Mouse (Mus musculus) heart, adult 9 months (tissue): ENCODE data around the gene Pitpnm3.
A peak's percentile ranks its signal among the peaks of the same experiment; 100 is the strongest.

Experiments
- DNase-seq, 2 experiments: peaks; one replicate each; pipeline ENCODE4 v3.0.0; 2022; ENCODE audit warnings: low spot score in 2 of 2

Gene Pitpnm3

DNA sequence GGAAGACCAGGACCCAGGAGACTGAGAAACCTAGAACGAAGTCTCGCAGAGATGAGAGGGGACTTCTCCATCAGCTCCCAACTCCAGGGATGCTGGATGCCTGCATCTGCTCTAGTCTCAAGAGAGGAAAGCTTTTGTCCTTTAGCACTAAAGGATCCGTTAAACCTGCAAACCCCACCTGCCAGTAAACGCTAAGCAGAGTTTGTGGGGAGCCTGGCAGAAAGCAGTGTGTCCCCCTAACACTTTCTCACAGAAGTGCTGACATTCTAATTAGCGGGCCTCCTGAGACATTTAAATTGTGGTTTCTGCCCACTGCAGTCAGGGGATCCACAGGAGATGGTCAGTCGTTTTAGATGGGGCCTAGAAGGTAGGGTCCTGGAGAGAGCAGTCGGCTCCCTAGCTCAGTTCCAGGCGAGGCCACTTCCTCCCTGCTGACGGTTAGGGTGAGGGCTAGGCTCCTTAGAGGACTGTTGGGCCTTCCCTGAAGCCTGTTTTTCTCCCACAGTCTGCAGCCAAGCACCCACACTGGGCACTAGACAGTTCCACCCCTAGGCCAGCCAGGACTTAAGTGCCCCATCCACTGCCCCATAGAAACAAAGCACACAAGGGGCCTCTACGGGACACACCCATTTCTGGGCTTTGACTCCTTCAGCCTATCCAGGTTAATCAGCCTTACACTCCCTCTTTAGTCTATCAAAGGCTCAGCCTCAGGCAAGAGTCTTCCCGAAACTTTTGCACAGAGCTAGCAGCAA lies 829 bp upstream of the Pitpnm3 start:
- DNase-seq: no peak

DNA sequence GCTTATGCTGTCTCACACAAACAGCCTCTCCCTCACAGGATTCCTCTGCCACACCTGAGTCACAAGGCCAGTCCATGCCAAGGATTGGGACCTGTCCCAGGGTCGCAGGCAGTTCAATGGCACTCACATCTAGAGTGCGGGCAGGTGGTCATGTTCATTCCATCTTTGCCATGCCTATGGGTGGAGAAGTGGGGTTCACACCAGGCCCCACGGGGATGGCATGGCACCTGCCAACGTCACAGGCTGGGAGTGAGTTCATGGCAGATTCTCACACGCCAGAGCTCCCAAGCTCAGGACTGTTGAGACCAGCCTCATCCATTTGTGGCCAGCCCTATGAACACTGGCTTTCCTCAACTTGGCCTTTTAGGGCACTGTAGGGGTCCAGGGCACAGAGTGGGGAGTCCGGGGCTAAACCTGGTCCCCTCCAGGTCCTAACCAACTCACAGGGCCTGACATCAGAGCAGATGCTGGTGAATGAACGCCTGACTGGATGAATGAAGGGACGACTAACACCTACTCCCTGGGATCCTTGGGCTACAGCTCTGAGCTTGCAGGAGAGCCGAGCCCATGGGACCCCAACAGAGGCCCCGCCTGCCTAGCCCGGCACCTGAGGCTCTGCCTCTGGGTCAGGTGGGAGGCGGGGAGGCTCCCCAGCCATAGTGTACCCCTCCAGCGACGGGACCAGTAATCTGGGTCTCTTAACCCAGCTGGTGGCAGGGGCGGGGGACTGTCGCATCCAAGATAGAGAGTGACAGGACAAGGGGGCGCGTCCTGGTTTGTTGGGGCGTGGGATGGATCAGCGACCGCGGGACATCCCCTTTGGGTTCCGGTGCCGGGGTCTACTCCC lies 819 bp downstream of the Pitpnm3 start:
- DNase-seq: no peak

DNA sequence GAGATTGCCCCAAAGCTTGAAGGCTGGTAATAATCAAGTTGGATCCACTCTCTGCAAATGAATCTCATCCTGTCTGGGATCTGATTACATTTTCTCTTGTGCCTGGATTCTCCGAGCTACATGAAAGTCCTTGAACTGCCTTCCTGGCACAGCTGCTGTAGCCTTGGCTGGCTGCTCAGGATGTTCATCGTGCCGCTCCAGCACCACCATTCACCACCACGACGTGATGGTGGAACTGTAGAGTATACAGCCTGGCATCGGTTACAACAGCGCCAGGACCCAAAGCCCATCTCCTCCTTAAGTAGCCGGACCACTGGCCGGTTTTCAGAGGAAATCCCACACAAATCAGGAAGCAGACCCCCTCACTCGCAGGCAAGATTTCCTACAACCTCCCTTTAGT lies 2.5 kb downstream of the Pitpnm3 start:
- peak in 1 of 2 experiments; percentile 19 for DNase-seq

DNA sequence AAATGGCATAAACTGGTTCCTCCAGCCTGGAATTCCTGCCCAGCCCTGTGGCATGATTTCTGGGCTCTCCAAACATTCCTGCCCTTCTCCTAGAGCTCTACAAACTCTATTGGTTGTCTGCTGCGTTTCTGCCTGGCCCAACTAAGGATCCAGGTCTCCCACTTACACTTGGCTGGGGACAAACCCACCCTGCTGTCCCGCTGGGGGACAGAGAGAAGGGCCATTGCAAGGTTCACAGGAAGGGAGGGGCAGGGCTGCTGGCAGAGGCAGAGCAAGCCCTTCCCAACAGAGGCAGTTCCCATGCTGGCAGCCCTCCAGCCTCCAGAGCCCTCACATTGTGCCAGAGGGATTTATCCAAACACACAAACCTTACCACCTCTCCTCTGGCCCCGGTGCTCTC lies 3.3 kb downstream of the Pitpnm3 start:
- DNase-seq: peak; percentile 61 to 71

DNA sequence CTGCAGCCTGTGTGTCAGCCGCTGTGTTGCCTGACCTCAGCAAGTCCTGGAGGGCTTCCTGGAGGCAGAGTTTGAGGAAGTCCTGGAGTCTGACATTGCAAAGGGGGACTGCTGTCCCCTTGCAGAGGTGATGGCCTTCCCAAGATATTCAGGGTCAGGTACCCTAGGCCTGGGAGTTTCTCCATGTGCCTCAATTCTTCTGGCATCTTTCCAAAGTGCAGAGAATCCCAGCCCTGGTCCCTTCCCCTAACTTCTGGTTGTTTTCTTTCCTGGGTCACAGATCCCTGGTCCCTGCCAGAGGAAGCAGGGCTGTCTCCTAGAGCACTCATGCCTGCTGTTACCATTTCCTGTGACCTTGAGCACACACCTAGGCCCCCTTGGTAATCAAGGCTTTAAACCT lies 3.9 kb downstream of the Pitpnm3 start:
- no peak for DNase-seq

DNA sequence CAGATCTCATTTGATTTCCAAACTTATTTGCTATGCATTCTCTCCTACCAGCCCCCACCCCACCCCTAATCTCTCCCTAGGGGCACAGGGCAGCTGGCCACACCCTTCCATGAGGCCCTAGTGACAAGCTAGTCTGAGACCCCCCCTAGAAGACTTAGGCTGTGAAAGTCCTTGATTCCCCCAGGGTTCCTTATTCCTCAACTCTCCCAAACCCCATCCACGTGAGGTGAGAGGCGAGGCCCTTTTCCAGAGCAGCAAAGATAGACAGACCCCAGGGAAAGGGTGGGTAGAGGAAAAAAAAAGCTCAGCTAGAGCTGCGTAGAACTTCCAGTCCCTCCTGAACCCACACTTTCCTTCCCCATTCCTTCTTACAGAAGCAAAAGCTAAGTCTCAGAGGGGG lies 4.7 kb downstream of the Pitpnm3 start:
- no peak for DNase-seq

DNA sequence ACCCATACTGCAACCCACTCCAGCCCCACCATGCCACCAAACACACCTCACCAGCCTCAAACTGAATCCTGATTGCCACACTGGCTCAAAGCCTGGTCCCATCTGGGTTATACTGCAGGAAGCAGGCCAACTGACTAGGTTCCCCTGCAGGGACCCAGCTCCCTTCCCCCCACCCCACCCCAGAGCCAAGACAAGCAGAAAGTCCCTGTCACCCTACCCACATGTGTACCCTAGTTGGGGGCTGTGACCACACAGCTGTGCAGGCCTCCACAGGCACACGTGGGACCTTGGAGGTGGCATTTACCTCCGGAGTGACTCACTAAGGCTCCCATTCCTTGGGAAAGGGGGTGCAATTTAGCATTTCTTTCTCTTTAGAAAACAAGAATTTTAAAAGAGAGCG lies 5.1 kb downstream of the Pitpnm3 start:
- no peak for DNase-seq

DNA sequence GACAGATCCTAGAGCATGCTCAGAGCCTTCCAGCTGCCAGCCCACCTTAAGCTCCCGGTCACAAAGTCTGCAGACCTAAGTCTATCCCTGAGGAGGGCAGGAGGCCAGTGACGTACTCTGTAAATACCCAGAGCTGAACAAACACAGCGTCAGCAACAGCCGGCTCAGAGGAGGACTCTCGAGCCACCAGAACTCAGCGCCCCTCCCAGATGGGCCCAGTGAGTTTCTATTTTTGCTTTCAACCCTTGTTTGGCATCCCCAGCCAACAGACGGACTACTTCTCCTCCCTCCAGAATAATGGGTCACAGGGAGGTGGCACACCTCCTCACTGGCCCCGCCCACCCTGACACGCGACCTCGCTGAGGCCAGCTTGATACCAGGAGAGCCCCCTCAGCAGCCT lies 5.6 kb downstream of the Pitpnm3 start:
- peak; percentile 74 to 80 for DNase-seq

DNA sequence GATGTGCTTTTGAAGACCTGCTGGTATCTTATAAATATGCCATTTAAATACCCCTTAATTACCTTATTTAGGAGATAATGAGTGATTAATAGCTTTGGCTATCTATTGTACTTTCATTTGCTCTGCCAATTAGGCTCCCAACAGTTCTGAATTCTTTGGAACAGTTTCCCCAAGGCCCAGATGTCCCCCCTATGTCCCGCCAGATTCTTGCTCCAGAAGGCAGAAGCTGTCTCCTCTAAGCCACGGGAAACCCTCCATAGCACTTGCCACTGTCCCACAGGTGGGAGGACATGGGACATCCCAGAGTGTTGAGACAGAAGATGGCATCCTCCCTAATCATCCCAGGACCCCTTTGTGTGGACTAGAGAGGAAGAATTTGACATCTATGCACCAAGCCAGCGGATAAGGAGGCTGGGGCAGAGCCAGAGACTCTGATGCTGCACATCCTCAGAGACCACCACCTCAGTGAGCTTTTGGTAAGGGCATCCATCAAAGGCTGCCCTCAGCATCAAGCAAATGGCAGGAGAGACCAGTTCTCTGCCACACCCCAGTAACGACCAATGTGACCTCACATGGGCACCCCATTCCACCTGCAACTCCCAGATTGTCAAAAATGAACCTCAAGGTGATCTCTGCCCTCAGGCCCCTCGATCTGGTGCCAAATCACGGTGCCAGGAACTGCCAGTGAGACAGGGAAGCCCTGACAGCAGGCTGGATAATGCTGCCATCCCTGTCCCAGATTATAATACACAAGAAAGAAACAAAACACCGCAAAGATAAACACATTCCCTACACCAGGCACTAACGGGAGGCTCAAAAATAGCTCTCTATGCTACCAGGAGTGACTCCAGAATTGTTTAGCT lies 6.3 kb downstream of the Pitpnm3 start:
- no peak for DNase-seq

DNA sequence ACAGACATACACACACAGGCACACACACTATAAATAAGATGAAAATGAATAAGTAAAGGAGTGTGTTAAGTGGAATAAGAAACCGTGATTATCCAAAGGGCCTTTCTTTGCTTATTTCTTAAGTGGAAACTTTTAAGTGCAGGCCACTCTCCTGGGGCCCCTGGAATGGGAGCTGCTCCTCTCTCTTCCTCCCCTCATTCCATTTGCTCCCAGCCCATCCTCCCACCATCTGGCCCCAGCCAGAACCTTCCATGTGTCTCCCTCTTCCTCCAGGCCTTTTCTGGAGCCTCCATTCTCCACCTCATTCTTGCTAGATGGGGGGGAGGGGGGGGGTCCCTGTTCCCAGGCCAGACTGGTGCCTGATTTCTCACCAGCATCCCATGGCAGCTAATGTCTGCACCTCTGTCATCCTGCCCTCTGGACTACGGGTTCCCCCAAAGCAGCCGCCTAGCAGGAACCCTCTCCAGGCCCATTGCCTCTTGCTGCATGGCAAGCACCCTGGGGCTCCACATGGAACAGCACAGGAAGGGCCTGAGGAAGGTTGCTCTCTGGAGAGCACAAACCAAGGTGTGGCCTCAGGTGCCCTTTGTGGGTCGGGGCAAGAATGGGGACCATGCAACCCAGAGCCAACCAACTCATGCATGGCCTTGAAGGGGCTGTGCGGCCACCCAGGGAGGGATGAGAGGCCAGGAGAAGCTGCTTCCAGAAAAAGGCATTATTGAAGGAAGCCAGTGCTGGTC lies 8.0 kb downstream of the Pitpnm3 start:
- DNase-seq: no peak

DNA sequence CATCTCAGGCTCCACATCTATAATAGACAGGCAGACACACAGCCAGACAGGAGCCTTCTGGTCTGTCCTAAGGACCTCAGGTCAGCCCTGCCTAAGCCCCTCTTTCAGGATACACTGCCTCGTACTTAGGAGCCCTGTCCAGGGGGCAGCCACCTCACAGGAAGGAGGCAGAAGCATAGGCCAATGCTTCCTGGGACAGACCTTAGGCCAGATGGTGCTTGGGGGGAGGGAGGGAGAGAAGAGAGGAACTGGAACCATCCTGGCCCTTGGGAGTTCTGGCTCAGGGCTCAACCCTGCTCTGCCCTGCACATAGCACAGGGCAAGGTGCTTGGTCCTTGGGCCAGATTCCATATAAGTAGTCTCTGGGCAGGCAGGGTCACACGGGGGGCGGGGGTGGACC lies 9.8 kb downstream of the Pitpnm3 start:
- DNase-seq: no peak

DNA sequence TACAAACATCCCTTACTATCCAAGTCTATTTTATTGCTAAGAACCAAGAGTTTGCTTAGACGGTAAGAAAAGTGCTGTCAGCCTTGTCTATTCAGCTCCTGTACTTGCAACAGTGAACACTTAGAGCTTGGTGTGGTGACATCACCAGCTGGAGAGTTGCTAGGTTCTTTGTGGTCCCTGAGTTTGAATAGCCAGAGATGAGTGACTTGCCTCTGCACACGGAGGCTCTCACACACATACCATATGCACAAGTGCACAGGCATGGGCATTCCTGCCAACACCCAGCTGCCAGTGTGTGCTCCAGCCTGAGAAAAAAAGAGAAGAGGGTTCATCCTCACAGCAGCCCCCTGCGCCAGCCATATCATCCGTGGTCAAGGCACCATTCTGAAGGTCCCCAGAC lies 12.0 kb downstream of the Pitpnm3 start:
- DNase-seq: no peak

DNA sequence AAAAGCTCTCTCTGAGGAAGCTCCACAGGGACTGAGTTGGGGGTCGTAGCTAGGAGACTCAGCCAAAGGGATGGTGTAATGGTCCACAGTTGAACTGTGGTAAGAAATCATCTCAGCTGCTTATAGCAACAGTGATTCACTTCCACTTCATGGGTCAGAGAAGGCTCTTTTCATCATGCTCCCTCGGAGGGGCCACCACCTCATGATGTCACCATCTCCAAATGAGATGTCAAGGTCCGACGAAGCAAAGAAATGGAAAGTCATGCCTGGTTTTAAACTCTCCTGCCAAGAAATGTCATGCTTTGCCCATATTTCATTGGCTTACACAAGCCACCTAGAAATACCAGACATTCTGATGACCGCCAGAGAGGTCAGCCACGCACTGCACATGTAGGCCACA lies 15.2 kb downstream of the Pitpnm3 start:
- DNase-seq: no peak

DNA sequence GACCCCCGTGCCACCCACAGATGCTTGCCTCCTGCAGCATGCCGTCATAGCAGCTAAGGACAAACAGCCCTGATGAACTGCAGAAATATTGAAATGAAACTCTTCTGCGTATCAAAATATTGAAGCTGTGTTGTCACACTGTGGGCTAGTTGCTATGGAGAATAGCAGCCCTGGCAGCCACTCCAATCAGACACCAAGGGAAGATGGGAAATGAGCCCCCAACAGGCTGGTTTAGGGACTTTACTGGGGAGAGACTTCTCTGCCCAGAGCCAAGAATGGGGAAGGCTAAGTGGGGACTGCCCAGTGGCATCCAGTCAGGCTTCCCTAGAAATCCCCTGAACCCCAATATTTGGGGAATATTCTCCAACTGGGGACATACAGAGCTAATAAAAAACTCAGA lies 16.9 kb downstream of the Pitpnm3 start:
- DNase-seq: no peak

DNA sequence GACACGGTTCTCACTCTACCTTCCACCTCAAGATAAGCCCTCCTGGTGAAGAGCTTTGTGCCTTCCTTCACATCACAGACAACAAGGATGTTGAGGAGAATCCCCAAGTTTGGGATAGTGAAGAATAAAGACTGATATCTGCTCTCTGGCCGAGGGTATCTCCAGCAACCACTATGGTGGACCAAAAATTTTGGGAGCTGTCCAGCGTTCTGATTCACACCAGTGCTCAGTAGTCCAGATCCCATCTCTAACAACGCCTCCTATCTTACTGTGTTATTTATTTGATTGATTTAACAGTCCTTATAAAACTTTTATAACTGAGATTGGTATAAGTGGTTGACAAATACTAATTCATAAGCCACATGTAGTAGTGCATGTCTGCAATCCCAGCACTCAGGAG lies 22.3 kb downstream of the Pitpnm3 start:
- DNase-seq: no peak

DNA sequence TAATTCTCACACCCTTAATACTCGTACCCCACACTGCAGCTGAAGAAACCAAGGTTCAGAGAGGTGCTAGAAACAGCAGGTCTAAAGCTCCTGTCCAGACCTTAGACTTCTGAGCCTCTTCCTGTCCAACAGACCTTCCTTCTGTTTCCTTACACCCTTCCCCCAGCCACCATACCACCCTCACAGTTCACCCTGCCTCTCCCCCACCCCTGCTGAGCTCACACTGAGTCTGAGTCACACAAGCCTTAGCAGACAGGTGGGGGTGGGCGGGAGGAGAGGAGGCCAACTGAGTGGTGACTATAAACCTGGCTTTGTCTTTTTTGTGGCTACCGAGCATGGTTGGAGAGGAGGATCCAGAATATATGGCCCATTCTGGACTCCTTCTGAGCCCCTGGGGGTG lies 24.9 kb downstream of the Pitpnm3 start:
- DNase-seq: no peak

DNA sequence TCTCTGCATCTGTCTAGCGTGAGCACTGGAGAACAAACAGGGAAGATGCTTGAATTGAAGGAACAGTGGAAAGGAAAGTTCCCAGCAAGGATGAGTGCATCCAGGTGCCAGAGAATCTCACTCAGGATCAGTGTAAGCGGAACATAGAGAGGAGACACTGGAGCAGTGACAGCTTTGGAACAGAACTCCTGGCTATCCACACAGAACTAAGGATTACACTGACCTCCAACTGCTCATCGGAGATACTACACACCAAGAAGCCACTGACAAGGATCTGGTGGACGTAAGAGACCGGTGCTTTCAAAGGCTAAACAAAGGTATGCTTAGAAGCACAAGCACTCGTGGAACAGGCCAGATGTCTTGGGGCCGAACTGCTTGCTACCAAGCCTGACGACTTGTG lies 31.4 kb downstream of the Pitpnm3 start:
- no peak for DNase-seq

DNA sequence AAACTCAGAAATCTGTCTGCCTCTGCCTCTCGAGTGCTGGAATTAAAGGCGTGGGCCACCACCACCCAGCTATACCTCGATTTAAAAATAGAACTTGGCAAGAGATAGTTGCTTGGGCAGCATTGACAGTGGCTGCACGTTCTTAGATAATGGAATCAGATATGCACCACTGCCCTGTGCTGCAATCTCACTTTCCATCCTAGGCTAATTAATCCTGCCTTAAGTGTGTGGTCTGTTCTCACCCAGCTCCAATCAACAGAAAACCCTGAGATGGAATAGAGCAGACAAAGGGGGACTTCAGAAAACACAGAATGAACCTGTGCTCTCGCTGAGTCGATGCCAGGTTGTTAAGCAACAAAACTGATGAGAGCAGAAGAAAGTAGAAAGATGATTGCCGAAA lies 32.0 kb downstream of the Pitpnm3 start:
- no peak for DNase-seq

DNA sequence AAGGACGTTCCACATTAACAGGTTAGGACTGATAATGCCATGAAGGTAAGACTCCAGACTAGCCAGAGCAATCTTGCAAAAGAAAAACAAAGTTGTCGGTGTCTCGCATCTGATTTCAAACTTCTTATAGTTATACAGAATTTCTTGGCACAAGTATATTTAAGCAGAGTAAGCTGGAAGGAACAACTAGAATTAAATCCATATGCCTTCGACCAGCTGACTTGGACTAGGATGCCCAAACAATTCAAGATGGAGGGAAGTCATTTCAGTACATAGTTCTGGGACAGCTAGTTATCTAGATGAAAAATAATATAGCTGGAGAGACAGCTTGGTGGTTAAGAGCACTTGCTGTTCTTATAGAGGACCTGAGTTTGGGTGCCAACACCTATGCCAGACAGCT lies 34.6 kb downstream of the Pitpnm3 start:
- no peak for DNase-seq

DNA sequence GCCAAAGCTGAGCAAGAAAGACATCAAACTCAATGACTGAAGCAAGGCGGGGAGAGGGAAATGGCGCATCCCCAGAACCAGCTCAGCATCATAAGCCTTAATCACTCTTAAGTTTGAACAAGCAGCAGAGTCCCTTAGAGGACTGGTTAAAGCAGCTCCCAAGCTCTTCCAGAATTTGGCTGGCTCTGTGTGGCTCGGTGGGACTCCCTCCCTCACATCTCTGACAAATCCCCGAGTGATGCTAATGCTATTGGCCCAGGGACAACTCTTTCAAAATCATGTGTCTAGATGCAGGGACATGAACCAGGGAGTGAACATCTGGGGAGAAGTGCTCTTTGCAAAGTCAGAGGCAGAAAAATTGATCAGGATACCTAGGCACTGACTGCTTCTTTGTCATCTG lies 36.4 kb downstream of the Pitpnm3 start:
- peak; percentile 38 to 44 for DNase-seq

DNA sequence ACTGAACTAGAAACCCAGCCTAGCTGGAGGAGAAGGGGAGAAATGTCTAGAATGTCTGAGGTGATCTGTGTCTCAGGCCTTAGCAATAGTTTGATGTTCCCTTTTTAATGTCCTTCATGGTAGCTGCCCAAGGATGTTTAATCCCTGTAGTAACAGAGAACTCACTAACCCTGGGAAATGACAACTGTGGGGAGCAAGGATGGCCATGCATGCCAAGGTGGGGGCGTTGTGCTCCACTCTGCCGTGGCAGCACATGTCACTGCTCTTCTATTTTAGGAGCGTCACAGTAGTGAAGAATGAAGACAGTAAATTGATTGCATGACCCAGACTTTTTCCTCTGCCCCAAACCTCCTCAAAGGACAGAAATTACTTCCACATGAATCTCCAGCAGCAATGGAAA lies 37.6 kb downstream of the Pitpnm3 start:
- no peak for DNase-seq

DNA sequence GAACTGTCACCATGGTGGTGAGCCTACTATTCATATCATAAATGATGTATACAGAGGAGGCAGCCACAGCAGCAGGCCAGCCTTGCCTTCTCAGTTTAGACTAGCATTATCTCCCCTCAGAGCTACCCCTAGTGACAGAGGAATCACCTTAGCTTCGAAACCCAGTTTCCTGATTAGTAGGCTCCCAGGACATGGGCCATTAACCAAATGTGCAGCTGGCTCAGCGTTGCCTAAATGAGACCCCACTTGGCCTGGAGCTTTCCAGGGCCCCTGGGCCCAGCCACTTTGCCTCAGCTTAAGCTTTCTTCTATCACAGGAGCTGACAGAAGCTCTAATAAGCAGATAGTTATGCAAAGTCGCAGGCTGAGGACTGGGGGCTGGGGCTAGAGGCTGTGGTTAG lies 39.6 kb downstream of the Pitpnm3 start:
- DNase-seq: no peak
